Mouse (Mus musculus): ENCODE results near the gene Cenpf. TPM values are rescaled to one million over a fixed set of nuclear protein-coding genes. Genes with fewer than 3 reads are reported as not detected.
A peak's percentile ranks its signal among the peaks of the same experiment; 100 is the strongest.

The Cenpf gene
- polyA plus RNA-seq, 1 experiment from 2014 or later: 42.1 TPM

DNA sequence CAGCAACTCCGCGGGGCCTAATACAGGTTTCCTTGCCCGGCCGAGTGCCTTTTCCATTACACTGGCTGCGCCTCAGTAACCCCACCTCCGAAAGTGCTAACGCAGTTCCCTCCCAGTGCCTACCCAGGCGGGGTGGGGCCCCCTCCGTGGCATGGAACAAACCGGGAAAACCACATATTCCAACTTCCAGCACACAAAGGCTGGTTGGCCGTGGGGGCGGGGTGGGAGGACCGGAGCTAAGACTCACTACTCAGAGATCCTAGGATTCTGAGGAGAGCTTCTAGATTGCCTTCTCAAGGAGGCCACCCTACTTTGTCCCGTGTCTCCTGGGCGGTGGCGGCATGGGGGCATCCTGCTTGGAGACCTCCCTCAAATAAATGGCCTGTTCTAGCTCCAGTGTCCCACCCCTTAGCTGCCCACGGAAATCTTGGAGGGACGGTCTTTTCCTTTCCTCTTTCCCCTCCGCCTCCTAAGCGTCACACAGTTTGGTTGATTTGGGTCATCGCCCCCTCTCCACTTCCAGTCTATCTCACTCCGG lies 39.5 kb upstream of the Cenpf start:
- WGBS: under 1% methylated on average over 22 of the region's 22 CpGs
- DNase-seq (ENCODE audit: low spot score): peak; percentile 82
- Histone ChIP-seq H3K4me2 (ENCODE audit: low read length) (peak overlapping the region; percentile 71), H3K27ac (peak overlapping the region; percentile 97), H3K4me3 (replicated peaks; ENCODE audit: low read depth, low read length) (peak overlapping the region; percentile 82), H3K36me3 (ENCODE audit: insufficient read depth, low read length) (no peaks in the 10 kb centered on the region), H3K9me3 (replicated peaks; ENCODE audit: low read length) (no peaks in the 10 kb centered on the region), H3K4me1 (replicated peaks; ENCODE audit: insufficient read depth, low read length) (peaks cover 19% of the 10 kb centered on the region), H3K9ac (ENCODE audit: low read depth, low read length) (peak overlapping the region; percentile 84), H3K27me3 (ENCODE audit: insufficient read depth, low read length) (no peaks in the 10 kb centered on the region)
- ATAC-seq (replicated peaks; ENCODE audit: low FRiP score, low read depth): peak; percentile 67
- no peak for TF ChIP-seq CTCF (IDR thresholded peaks at IDR 0.05; ENCODE audit: low read depth)

DNA sequence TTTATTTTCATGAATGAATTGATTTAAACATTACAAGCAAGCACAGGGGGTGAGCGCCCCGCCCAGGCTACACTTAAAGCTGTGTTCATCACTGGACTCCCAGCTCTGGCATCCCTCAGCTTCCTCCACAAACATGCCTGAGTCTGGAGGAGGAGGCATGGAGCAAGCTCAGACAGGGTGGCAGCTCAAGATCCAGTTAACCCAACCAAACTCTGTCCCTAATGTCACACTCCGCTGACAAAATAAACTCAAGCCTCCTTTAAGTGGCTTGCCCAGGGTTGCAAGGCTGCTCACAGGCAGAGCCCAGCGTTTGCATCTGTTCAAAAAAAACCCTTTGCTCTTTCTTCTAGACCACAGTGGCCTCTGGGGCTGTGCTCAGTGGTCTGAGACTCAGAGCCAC lies 38.2 kb upstream of the Cenpf start:
- TF ChIP-seq CTCF (IDR thresholded peaks at IDR 0.05; ENCODE audit: low read depth): no peak
- no peak for ATAC-seq (replicated peaks; ENCODE audit: low FRiP score, low read depth)
- Histone ChIP-seq H3K27ac (peak overlapping the region; percentile 97), H3K36me3 (ENCODE audit: insufficient read depth, low read length) (no peaks in the 10 kb centered on the region), H3K4me1 (replicated peaks; ENCODE audit: insufficient read depth, low read length) (peaks cover 9% of the 10 kb centered on the region; the same call in 1 of the 2 replicates), H3K9ac (ENCODE audit: low read depth, low read length) (no peak overlapping the region), H3K27me3 (ENCODE audit: insufficient read depth, low read length) (no peaks in the 10 kb centered on the region), H3K4me3 (replicated peaks; ENCODE audit: low read depth, low read length) (no peak overlapping the region), H3K4me2 (ENCODE audit: low read length) (no peak overlapping the region), H3K9me3 (replicated peaks; ENCODE audit: low read length) (no peaks in the 10 kb centered on the region)
- 40% methylated on average over 4 of the region's 4 CpGs for WGBS
- DNase-seq (ENCODE audit: low spot score): peak; percentile 69

DNA sequence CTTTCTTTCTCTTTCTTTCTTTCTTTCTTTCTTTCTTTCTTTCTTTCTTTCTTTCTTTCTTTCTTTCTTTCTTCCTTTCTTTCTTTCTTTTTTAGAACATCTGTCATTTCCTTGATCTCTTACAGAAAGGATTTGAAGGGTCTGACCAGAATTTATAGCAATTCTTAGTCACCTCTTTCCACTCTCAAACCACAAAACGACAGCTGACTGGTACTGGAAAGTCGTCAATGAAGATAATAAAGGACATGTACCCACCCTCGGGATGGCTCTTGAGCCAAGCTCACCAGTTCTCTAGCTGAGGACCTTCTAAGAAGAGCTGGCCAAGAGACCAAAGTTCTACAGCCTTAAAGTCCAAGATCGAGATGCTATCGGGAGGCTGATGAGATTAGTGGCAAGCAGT lies 30.7 kb upstream of the Cenpf start:
- H3K4me3 ChIP-seq (replicated peaks; ENCODE audit: low read depth, low read length): no peak overlapping the region
- no peaks in the 10 kb centered on the region for H3K27me3 ChIP-seq (ENCODE audit: insufficient read depth, low read length)
- ATAC-seq (replicated peaks; ENCODE audit: low FRiP score, low read depth) (no peak), DNase-seq (ENCODE audit: low spot score) (no peak)
- H3K4me2 ChIP-seq (ENCODE audit: low read length): no peak overlapping the region
- H3K27ac ChIP-seq: no peak overlapping the region
- 81% methylated on average over 5 of the region's 5 CpGs for WGBS
- no peak for TF ChIP-seq CTCF (IDR thresholded peaks at IDR 0.05; ENCODE audit: low read depth)
- no peaks in the 10 kb centered on the region for H3K4me1 ChIP-seq (replicated peaks; ENCODE audit: insufficient read depth, low read length)
- no peak overlapping the region for H3K9ac ChIP-seq (ENCODE audit: low read depth, low read length)
- H3K9me3 ChIP-seq (replicated peaks; ENCODE audit: low read length): no peaks in the 10 kb centered on the region
- H3K36me3 ChIP-seq (ENCODE audit: insufficient read depth, low read length): no peaks in the 10 kb centered on the region

DNA sequence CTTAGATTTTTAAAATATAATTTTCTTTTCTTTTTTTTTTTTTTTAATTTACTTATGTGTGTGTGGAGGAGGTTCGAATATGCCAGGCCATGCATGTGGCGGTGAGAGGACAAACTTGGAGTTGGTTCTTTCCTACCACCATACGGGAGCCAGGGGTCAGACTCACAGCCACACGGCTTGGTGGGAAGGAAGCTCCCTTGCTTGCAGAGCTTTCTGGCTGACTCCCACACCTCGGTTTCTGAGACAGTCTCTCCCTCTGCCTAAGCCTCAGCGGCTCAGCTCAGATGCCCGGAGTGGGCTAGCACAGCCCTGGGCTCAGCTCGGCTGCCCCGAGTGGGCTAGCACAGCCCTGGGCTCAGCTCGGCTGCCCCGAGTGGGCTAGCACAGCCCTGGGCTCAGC lies 29.7 kb upstream of the Cenpf start:
- no peak for TF ChIP-seq CTCF (IDR thresholded peaks at IDR 0.05; ENCODE audit: low read depth)
- no peak overlapping the region for H3K9ac ChIP-seq (ENCODE audit: low read depth, low read length)
- H3K36me3 ChIP-seq (ENCODE audit: insufficient read depth, low read length): no peaks in the 10 kb centered on the region
- ATAC-seq (replicated peaks; ENCODE audit: low FRiP score, low read depth) (no peak), DNase-seq (ENCODE audit: low spot score) (no peak)
- H3K4me1 ChIP-seq (replicated peaks; ENCODE audit: insufficient read depth, low read length): no peaks in the 10 kb centered on the region
- H3K4me3 ChIP-seq (replicated peaks; ENCODE audit: low read depth, low read length): no peak overlapping the region
- WGBS: 76% methylated on average over 11 of the region's 11 CpGs
- H3K9me3 ChIP-seq (replicated peaks; ENCODE audit: low read length): no peaks in the 10 kb centered on the region
- no peak overlapping the region for H3K4me2 ChIP-seq (ENCODE audit: low read length)
- no peaks in the 10 kb centered on the region for H3K27me3 ChIP-seq (ENCODE audit: insufficient read depth, low read length)
- no peak overlapping the region for H3K27ac ChIP-seq

DNA sequence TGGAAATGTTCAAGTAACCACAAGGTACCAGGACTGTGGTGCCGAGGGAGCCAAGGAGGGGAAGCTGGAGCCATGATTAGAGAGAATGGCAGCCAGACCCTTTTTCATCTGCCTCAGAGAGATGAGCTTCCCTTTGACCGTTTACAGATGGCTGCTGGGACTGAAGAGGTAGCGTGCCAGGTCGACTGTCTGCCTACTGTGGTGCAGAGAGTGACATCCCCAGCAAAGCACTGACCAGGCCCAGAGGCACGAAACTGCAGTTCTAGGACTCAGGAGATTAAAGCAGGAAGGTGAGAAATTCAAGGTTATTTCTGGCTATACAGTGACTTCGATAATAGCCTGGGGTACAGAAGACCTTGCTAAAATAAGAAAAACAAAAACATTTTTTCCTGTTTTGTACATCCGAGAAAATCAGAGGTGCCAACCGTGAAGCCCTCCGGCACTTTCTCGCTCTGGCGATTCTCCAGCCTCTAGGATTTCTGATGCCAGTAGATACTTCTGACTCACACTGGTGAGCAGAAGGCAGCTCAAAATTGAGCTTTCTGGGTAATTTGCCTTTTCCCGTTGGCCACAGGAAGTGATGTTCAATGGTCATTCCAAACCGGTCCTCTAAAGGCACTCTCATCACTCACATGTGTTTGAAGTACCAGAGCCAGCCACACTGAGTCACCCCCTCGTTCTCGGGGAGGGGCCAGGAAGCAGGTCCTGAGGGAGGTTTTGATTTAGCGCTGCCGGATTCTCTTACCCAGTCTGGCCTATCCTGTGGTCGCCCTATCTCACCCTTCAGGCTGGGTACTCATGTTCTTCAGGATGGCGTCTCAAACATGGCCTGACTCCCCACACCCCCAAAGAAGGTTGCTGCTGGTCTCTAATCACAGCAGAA lies 28.3 kb upstream of the Cenpf start:
- Histone ChIP-seq H3K4me1 (replicated peaks; ENCODE audit: insufficient read depth, low read length) (no peaks in the 10 kb centered on the region), H3K27me3 (ENCODE audit: insufficient read depth, low read length) (no peaks in the 10 kb centered on the region), H3K9ac (ENCODE audit: low read depth, low read length) (no peak overlapping the region), H3K27ac (0 out of 2 replicates have a peak overlapping the region, but pooled peaks have one; percentile 6), H3K36me3 (ENCODE audit: insufficient read depth, low read length) (no peaks in the 10 kb centered on the region), H3K4me3 (replicated peaks; ENCODE audit: low read depth, low read length) (no peak overlapping the region), H3K4me2 (ENCODE audit: low read length) (no peak overlapping the region), H3K9me3 (replicated peaks; ENCODE audit: low read length) (no peaks in the 10 kb centered on the region)
- 32% methylated on average over 19 of the region's 19 CpGs for WGBS
- TF ChIP-seq CTCF (IDR thresholded peaks at IDR 0.05; ENCODE audit: low read depth): no peak
- DNase-seq (ENCODE audit: low spot score) (peak; percentile 55), ATAC-seq (replicated peaks; ENCODE audit: low FRiP score, low read depth) (peak; percentile 81)

DNA sequence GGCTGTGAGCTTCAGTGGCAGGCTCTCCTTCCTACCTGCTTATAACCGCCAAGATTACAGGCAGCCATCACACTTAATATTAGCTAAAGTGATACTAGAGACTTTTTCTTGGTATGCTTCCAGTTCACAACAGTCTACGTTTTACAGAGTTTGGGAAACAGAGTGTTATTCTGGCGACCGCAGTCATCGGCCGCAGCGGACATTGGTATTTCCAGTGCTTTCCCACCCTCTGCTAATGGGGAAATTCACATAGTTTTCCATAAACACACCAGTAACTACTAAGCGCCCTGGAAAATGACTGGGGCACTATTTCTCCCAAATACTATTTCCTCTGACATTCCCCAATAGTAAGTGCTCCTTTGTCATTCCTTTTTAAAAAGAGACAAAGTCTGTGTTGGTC lies 21.1 kb upstream of the Cenpf start:
- Histone ChIP-seq H3K27ac (peak overlapping the region; percentile 70), H3K4me3 (replicated peaks; ENCODE audit: low read depth, low read length) (no peak overlapping the region), H3K36me3 (ENCODE audit: insufficient read depth, low read length) (no peaks in the 10 kb centered on the region), H3K4me2 (ENCODE audit: low read length) (0 out of 2 replicates have a peak overlapping the region, but pooled peaks have one; percentile 4), H3K4me1 (replicated peaks; ENCODE audit: insufficient read depth, low read length) (peaks cover 29% of the 10 kb centered on the region), H3K27me3 (ENCODE audit: insufficient read depth, low read length) (no peaks in the 10 kb centered on the region), H3K9ac (ENCODE audit: low read depth, low read length) (no peak overlapping the region), H3K9me3 (replicated peaks; ENCODE audit: low read length) (no peaks in the 10 kb centered on the region)
- TF ChIP-seq CTCF (IDR thresholded peaks at IDR 0.05; ENCODE audit: low read depth): no peak
- WGBS: 37% methylated on average over 8 of the region's 8 CpGs
- ATAC-seq (replicated peaks; ENCODE audit: low FRiP score, low read depth) (no peak), DNase-seq (ENCODE audit: low spot score) (no peak)
